14 mouse cellular contexts compared by ENCODE assay signal in genomic region chr9:96127972-96128371, GRCm38 (mm10). TPM values are rescaled to one million over a fixed set of nuclear protein-coding genes. Genes with fewer than 3 reads are reported as not detected.
DNase-seq lines count a peak whose midpoint lies in the region; ATAC-seq and TF ChIP-seq lines count a peak whose summit lies in the region.
"Had no signal": no experiment of that assay in that cellular context is flagged by ENCODE, and none has a peak within 500 bp of the region (broad histone marks: within the 10 kb centered on the region; RNA-seq: fewer than 3 reads in every experiment).

No protein-coding gene starts in this region.

- no peak for ATAC-seq in hindbrain, postnatal 0 days
- ATAC-seq in hindbrain, embryonic 13.5 days (ENCODE audit: low FRiP score), result no peak
- no peak for ATAC-seq in lung, postnatal 0 days
- ATAC-seq: CD4-positive, CD25-positive, alpha-beta regulatory T cell, adult 4 months had no signal

- no peak overlapping the region for H3K27ac ChIP-seq in hindbrain, postnatal 0 days
- H3K27ac ChIP-seq in hindbrain, embryonic 13.5 days, result no peak overlapping the region
- H3K27ac ChIP-seq in lung, postnatal 0 days (ENCODE audit: low read length), result no peak overlapping the region
- H3K27ac ChIP-seq: hindbrain, embryonic 12.5 days; liver, embryonic 13.5 days; neural tube, embryonic 15.5 days had no signal

- H3K4me3 ChIP-seq in hindbrain, postnatal 0 days (ENCODE audit: low read length), result no peak overlapping the region
- no peak overlapping the region for H3K4me3 ChIP-seq in hindbrain, embryonic 13.5 days
- no peak overlapping the region for H3K4me3 ChIP-seq in lung, postnatal 0 days (ENCODE audit: low read depth, low read length)
- H3K4me3 ChIP-seq: hindbrain, embryonic 12.5 days; liver, embryonic 13.5 days; neural tube, embryonic 15.5 days had no signal

- no peaks in the 10 kb centered on the region for H3K27me3 ChIP-seq in hindbrain, postnatal 0 days (ENCODE audit: insufficient read depth, low read length)
- no peaks in the 10 kb centered on the region for H3K27me3 ChIP-seq in hindbrain, embryonic 13.5 days
- H3K27me3 ChIP-seq in lung, postnatal 0 days (replicated peaks; ENCODE audit: insufficient read depth, low read length), result no peaks in the 10 kb centered on the region
- H3K27me3 ChIP-seq: hindbrain, embryonic 12.5 days; liver, embryonic 13.5 days; neural tube, embryonic 15.5 days had no signal

- H3K9ac ChIP-seq in hindbrain, postnatal 0 days (replicated peaks; ENCODE audit: low read length), result no peak overlapping the region
- no peak overlapping the region for H3K9ac ChIP-seq in hindbrain, embryonic 13.5 days
- no peak overlapping the region for H3K9ac ChIP-seq in lung, postnatal 0 days (replicated peaks; ENCODE audit: low read depth)
- H3K9ac ChIP-seq: hindbrain, embryonic 12.5 days; liver, embryonic 13.5 days; neural tube, embryonic 15.5 days had no signal

- TF ChIP-seq EP300 in lung, postnatal 0 days (IDR thresholded peaks at IDR 0.05), result no peak

- H3K36me3 ChIP-seq in hindbrain, postnatal 0 days (ENCODE audit: insufficient read depth, low read length), result no peaks in the 10 kb centered on the region
- no peaks in the 10 kb centered on the region for H3K36me3 ChIP-seq in hindbrain, embryonic 13.5 days
- H3K36me3 ChIP-seq in lung, postnatal 0 days (ENCODE audit: insufficient read depth, low read length), result no peaks in the 10 kb centered on the region
- H3K36me3 ChIP-seq: hindbrain, embryonic 12.5 days; liver, embryonic 13.5 days; neural tube, embryonic 15.5 days had no signal

- 64% methylated on average over 5 of the region's 5 CpGs for WGBS in hindbrain, postnatal 0 days
- WGBS in hindbrain, embryonic 13.5 days, result 61% methylated on average over 5 of the region's 5 CpGs
- WGBS in lung, postnatal 0 days, result 45% methylated on average over 5 of the region's 5 CpGs

- TF ChIP-seq CTCF in hindbrain, postnatal 0 days (IDR thresholded peaks at IDR 0.05; ENCODE audit: low read depth), result peak; percentile 32; the same call in 1 of the 2 replicates
- peak; percentile 37 for TF ChIP-seq CTCF in lung, postnatal 0 days (IDR thresholded peaks at IDR 0.05)

- no peaks in the 10 kb centered on the region for H3K9me3 ChIP-seq in hindbrain, postnatal 0 days (ENCODE audit: low read length)
- no peaks in the 10 kb centered on the region for H3K9me3 ChIP-seq in hindbrain, embryonic 13.5 days
- no peaks in the 10 kb centered on the region for H3K9me3 ChIP-seq in lung, postnatal 0 days (ENCODE audit: low read length)
- H3K9me3 ChIP-seq: hindbrain, embryonic 12.5 days; liver, embryonic 13.5 days; neural tube, embryonic 15.5 days had no signal

- DNase-seq in hindbrain, postnatal 0 days (ENCODE audit: low spot score), result no peak
- no peak for DNase-seq in lung, postnatal 0 days (ENCODE audit: low spot score)
- DNase-seq in lung, postnatal 14 days, result no peak
- DNase-seq in brain, adult 2 months (ENCODE audit: low read depth, low spot score), result peak; percentile 16
- DNase-seq in adrenal gland, adult (ENCODE audit: inconsistent age in 2 of 2, low spot score in 1 of 2), result no peak
- DNase-seq in thymus, postnatal 0 days (ENCODE audit: low spot score), result no peak
- DNase-seq: adrenal gland, postnatal 14 days; liver, embryonic 13.5 days; right cerebral cortex, postnatal 14 days; thymus, postnatal 25 days had no signal

- no peaks in the 10 kb centered on the region for H3K4me1 ChIP-seq in hindbrain, postnatal 0 days (ENCODE audit: insufficient read depth, low read length)
- H3K4me1 ChIP-seq in hindbrain, embryonic 13.5 days (replicated peaks), result no peaks in the 10 kb centered on the region
- no peaks in the 10 kb centered on the region for H3K4me1 ChIP-seq in lung, postnatal 0 days (ENCODE audit: insufficient read depth, low read depth, low read length)
- H3K4me1 ChIP-seq: hindbrain, embryonic 12.5 days; liver, embryonic 13.5 days; neural tube, embryonic 15.5 days had no signal

- H3K4me2 ChIP-seq in hindbrain, postnatal 0 days (ENCODE audit: low read depth, low read length), result no peak overlapping the region
- no peak overlapping the region for H3K4me2 ChIP-seq in hindbrain, embryonic 13.5 days
- H3K4me2 ChIP-seq in lung, postnatal 0 days (replicated peaks; ENCODE audit: low read depth, low read length), result no peak overlapping the region
- H3K4me2 ChIP-seq: hindbrain, embryonic 12.5 days; liver, embryonic 13.5 days; neural tube, embryonic 15.5 days had no signal

RNA-seq across cellular contexts. Expression of gene Gk5, which starts 8.8 kb away (rescaled TPM):
- total RNA-seq in hindbrain, postnatal 0 days (2014; rRNA removed), result 3.7 and 6.0 TPM in 2 replicates
- 2.1 and 2.7 TPM in 2 replicates for polyA plus RNA-seq in hindbrain, postnatal 0 days (2015; fragmentation: Nextera tagmentation; extraction: Ambion mirVana)
- 2.7 and 2.9 TPM in 2 replicates for polyA plus RNA-seq in hindbrain, embryonic 13.5 days (2015; fragmentation: Nextera tagmentation; extraction: Ambion mirVana)
- 2.5 and 2.7 TPM in 2 replicates for polyA plus RNA-seq in lung, postnatal 0 days (2015; fragmentation: Nextera tagmentation; extraction: Ambion mirVana)
- polyA plus RNA-seq in thymus, postnatal 0 days (2015; fragmentation: Nextera tagmentation; extraction: Ambion mirVana), result 5.7 and 8.0 TPM in 2 replicates
